Mouse (Mus musculus) liver, postnatal 0 days (tissue): ENCODE measurements at regions not wholly inside any gene's neighbourhood (a gene's known extent, or its start where the extent isn't known, plus 50 kb on each side); places are given as distances from the start of the nearest gene placed in this dataset.

ENCODE experiments used
- CTCF ChIP-seq: sonication (generic); IDR thresholded peaks from 2 replicates; pipeline ENCODE4 v1.5.1; 2016; ENCODE audit warnings: antibody characterized with exemption, low read depth
- EP300 ChIP-seq: IDR thresholded peaks from 2 replicates; pipeline ENCODE4 v1.6.1; 2016; ENCODE audit warnings: antibody characterized with exemption, low read depth, mild to moderate bottlenecking

- TF ChIP-seq CTCF (no peak), EP300 (no peak)
These were observed 117.7 kb upstream of the App start for GRCm38 (mm10) chr16:85290986-85291952.
